Mouse (Mus musculus): Measurements from ENCODE around the gene Phc3. TPM values are rescaled to one million over a fixed set of nuclear protein-coding genes. Genes with fewer than 3 reads are reported as not detected.

The Phc3 gene
- 10 to 100 TPM; 43.2 to 45.7 TPM for total RNA-seq (2021)
- long read RNA-seq, experiment 1, partial matches to known transcripts, result 0 of 10 reads
- long read RNA-seq, experiment 1, other reads (novel, unspliced or antisense), result 10 of 10 reads
- long read RNA-seq, experiment 2, partial matches to known transcripts, result 2 of 6 reads
- long read RNA-seq, experiment 2, other reads (novel, unspliced or antisense), result 4 of 6 reads

GRCm38 (mm10) chr3:30969104-30969581 is at the start of gene Phc3:
TSS of gene Phc3 (minus strand) at chr3:30969415.
- H3K27ac ChIP-seq, result peak within 1 kb of the TSS; percentile 98
- H3K4me3 ChIP-seq, result peak within 1 kb of the TSS; percentile 99
- TF ChIP-seq CTCF (conservative IDR thresholded peaks at IDR 0.05), result no peak
- peak; percentile 92 to 93 for DNase-seq (ENCODE audit: low spot score in 2 of 2)

DNA sequence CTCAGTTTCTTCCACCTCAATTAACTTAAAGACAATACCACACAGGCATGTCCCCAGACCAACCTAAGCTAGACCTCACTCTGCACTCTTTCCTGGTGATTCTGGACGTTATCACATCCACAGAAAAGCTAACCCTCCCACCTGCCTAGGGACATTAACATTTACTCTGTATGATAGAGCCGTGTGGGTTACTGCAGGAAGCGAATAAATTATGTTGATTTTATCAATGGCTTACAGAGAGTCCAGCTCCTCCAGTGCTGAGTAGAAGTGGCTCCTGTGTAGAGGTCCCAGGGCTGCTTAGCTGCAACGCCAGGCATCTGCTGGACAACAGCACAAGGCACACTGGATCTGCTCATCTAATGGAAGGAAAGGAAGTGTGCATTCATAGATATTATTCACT is 48.4 kb upstream of the Phc3 start:
- H3K4me3 ChIP-seq, result no peak overlapping the region
- TF ChIP-seq CTCF (conservative IDR thresholded peaks at IDR 0.05), result no peak
- no peak overlapping the region for H3K27ac ChIP-seq
- DNase-seq (ENCODE audit: low spot score in 2 of 2), result no peak

GRCm38 (mm10) chr3:31016594-31017196 is 47.5 kb upstream of the Phc3 start:
- Histone ChIP-seq H3K27ac (no peak overlapping the region), H3K4me3 (no peak overlapping the region)
- TF ChIP-seq CTCF (conservative IDR thresholded peaks at IDR 0.05), result no peak
- DNase-seq (ENCODE audit: low spot score in 2 of 2), result no peak

DNA sequence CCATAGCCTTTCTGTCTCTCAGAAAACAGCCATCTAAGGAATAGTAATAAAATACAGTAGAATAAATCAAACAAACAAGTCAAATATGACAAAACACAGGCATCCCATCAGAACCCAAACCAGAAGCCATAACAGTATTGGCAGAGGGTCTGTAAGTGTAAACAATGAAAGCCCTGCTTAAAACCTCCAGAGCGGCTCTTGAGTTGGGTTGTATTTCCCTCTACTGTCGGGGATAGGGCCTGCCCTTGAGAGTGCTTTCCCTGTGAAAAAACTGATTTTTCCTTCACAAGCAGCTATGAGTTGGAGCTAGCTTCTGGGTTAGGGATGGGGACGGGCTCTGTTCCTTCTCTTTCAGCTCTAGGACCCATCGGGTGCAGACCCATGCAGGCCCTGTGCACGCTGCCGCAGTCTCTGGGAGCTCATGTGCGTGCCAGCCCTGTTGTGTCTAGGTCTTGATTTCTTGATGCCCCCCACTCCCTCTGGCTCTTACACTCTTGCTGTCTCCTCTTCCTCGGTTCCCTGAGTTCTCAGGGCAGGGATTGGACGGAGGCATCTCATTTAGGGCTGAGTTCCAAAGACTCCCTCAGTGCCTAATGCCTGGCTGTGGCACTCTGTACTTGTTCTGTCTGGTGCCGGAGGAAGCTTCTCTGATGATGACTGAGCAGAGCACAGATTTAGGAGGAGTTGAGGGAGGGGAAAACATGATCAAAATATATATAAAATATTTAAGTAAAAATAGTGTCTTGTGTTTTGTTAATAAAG is 46.6 kb upstream of the Phc3 start:
- Histone ChIP-seq H3K27ac (no peak overlapping the region), H3K4me3 (no peak overlapping the region)
- no peak for DNase-seq (ENCODE audit: low spot score in 2 of 2)
- no peak for TF ChIP-seq CTCF (conservative IDR thresholded peaks at IDR 0.05)

DNA sequence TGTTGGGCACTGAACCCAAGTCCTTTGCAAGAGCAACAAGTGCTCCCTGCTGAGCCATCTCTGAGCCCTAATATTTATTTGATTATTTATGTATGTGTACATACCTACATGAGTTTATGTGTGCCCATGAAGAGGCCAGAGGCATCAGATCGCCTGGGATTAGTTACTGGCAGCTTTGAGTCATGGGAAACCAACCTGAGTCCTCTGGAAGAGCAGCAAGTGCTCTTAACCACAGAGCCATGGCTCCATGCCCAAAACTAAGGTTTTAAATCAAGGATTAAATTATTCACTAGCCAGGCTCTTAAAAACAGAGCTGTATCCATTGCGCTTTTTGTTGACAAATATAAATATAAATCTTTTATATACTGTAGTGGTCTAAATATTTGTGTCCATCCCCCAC is 45.2 kb upstream of the Phc3 start:
- TF ChIP-seq CTCF (conservative IDR thresholded peaks at IDR 0.05), result no peak
- Histone ChIP-seq H3K4me3 (no peak overlapping the region), H3K27ac (no peak overlapping the region)
- DNase-seq (ENCODE audit: low spot score in 2 of 2), result no peak

DNA sequence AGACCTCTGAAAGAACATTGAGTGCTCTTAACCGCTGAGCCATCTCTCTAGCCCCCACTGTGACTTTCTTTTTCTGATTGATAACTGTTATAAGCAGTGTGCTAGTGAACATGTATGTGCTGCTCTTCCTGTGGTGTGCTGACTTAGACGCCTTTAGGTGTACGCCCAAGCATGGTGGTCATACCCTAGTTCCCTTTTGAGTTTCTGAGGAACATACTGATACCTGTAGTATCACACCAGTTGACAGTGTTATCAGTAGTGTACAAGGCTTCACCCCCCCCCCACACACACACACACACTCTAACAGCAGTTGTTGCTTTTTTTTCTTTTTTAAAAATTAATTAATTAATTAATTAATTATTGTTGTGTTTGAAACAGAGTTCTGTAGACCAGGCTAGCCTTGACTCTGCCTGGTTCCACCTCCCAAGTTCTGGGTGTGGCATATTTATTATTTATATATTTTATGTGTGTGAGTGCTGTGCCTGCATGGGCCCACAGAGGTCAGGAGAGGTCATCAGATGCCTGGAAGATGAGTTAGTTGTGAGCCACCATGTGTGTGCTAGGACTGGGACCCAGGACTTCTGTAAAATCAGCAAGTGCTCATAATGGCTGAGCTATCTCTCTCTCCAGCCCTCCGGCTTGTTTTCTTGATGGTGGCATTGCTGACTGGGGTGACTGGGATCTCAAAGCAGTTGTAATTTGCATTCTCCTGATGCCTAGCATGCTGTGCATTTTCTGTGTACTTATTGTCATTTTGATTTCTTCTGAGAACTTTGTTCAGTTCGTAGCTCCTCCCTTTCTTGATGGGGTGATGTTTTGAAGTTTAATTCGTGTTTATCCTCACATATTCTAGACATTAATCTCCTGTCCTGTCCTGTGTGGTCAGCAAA is 35.4 kb upstream of the Phc3 start:
- Histone ChIP-seq H3K4me3 (no peak overlapping the region), H3K27ac (no peak overlapping the region)
- DNase-seq (ENCODE audit: low spot score in 2 of 2), result no peak
- no peak for TF ChIP-seq CTCF (conservative IDR thresholded peaks at IDR 0.05)

DNA sequence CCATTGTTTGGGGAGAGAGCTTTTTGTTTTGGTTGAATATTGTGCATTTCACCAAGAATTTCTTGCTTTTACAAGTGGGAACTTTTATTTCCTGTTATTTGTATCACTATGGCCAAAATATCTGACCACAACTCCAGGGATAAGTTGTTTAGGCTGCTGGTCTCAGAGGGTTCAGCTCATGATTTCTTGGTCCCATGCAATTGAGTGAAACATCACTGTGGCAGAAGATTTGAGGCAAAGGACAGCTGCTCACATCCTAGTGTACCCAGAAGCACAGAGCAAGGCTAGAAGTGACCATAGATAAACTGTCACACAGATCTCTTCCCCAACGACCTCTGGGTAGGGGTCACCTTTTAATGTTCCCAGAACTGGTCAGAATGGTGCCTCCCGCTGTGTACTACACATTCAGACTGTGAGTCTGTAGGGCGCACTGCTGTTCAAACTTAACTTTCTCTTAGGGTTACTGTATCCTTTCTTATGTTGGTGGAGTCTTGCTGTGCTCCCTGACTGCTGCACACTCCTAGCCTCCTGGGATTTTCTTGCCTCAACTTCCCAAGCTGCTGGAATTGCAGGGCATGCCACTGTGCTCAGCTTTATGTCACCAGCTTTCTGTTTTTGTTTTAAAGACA is 31.9 kb upstream of the Phc3 start:
- no peak overlapping the region for H3K4me3 ChIP-seq
- no peak overlapping the region for H3K27ac ChIP-seq
- DNase-seq (ENCODE audit: low spot score in 2 of 2), result no peak
- TF ChIP-seq CTCF (conservative IDR thresholded peaks at IDR 0.05), result no peak

- DNase-seq (ENCODE audit: low spot score in 2 of 2), result no peak
- Histone ChIP-seq H3K4me3 (no peak overlapping the region), H3K27ac (no peak overlapping the region)
- TF ChIP-seq CTCF (conservative IDR thresholded peaks at IDR 0.05), result no peak
These were observed 30.8 kb upstream of the Phc3 start for GRCm38 (mm10) chr3:31000018-31000407.

GRCm38 (mm10) chr3:30999401-31000017 is 30.3 kb upstream of the Phc3 start:
- TF ChIP-seq CTCF (conservative IDR thresholded peaks at IDR 0.05), result no peak
- no peak for DNase-seq (ENCODE audit: low spot score in 2 of 2)
- H3K27ac ChIP-seq, result no peak overlapping the region
- no peak overlapping the region for H3K4me3 ChIP-seq

- peak overlapping the region; percentile 84 for H3K4me3 ChIP-seq
- DNase-seq (ENCODE audit: low spot score in 2 of 2), result no peak
- TF ChIP-seq CTCF (conservative IDR thresholded peaks at IDR 0.05), result no peak
- peak overlapping the region; percentile 21; the same call in 1 of the 2 replicates for H3K27ac ChIP-seq
These were observed 27.4 kb upstream of the Phc3 start for GRCm38 (mm10) chr3:30996688-30997014.

DNA sequence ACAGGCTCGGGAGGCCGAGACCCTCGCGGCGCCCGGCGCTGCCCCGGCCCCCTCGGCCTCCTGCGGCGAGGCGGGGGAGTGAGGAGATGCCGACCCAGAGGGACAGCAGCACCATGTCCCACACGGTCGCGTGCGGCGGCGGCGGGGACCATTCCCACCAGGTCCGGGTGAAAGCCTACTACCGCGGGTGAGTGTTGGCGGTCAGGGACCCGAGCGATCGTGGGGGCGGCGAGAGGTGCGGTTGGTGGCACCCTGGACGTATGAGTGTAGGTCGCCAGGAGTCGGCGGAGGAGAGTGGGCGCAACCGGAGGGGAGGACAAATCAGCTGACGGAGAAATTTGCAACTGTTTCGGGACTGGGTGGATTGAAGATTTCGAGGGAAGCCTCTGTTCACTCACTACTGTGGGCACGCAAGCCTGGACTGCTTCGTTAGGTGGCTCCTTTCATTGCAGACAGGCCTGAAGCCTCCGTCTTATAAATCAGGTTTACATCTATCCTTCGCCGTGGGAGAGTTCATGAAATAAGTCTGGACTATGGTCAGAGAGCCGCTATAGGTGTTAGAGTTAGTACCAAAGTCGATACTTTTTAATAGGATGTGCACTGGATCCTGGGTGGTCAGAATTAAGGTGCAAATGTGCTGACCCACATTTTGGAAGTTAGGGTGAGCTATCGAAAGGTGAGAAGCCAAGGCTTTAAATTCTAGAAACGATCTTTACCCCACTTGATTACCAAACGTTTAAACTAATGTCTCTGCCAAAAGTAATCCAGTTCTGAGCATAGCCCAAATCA is 26.9 kb upstream of the Phc3 start:
- no peak for TF ChIP-seq CTCF (conservative IDR thresholded peaks at IDR 0.05)
- DNase-seq (ENCODE audit: low spot score in 2 of 2), result peak; percentile 27 to 49
- Histone ChIP-seq H3K27ac (peak overlapping the region; percentile 95), H3K4me3 (peak overlapping the region; percentile 84)
